Mouse (Mus musculus) urinary bladder, adult 2 months (tissue): ENCODE measurements around the gene Gm10392. TPM values are rescaled to one million over a fixed set of nuclear protein-coding genes. Genes with fewer than 3 reads are reported as not detected.

ENCODE experiments used
- polyA plus RNA-seq: library from polyadenylated mRNA; depleted of rRNA; stranded (reverse); fragments of >200 nt; gene quantifications from 2 replicates; pipeline ENCODE4 v1.2.3, GENCODE M21; 2012; rRNA removed

The Gm10392 gene
- polyA plus RNA-seq, 1 experiment: not detected

Other genes with a start within 250 kb of the Gm10392 start
- gene Coro6, start 56.8 kb downstream of the Gm10392 start, polyA plus RNA-seq: 16.2 and 19.9 TPM in 2 replicates
- gene Ankrd13b, start 29.5 kb downstream of the Gm10392 start, polyA plus RNA-seq: 21.8 and 22.3 TPM in 2 replicates
- gene Git1, start 25.6 kb downstream of the Gm10392 start, polyA plus RNA-seq: 24.7 and 37.0 TPM in 2 replicates
- 0.71 and 1.1 TPM in 2 replicates for gene Abhd15, start 4.1 kb downstream of the Gm10392 start, polyA plus RNA-seq
- 20.9 and 21.0 TPM in 2 replicates for gene Trp53i13, start 3.2 kb downstream of the Gm10392 start, polyA plus RNA-seq
- 17.3 and 18.1 TPM in 2 replicates for gene Taok1, start 88.6 kb upstream of the Gm10392 start, polyA plus RNA-seq
- 16.4 and 19.3 TPM in 2 replicates for gene Nufip2, start 167.0 kb upstream of the Gm10392 start, polyA plus RNA-seq
- not detected in 2 replicates for gene Cryba1, start 206.1 kb upstream of the Gm10392 start, polyA plus RNA-seq
- gene Myo18a, start 244.0 kb upstream of the Gm10392 start, polyA plus RNA-seq: 24.1 and 33.8 TPM in 2 replicates